Comparison of ENCODE assay signal across 14 mouse cellular contexts in the genomic region with DNA sequence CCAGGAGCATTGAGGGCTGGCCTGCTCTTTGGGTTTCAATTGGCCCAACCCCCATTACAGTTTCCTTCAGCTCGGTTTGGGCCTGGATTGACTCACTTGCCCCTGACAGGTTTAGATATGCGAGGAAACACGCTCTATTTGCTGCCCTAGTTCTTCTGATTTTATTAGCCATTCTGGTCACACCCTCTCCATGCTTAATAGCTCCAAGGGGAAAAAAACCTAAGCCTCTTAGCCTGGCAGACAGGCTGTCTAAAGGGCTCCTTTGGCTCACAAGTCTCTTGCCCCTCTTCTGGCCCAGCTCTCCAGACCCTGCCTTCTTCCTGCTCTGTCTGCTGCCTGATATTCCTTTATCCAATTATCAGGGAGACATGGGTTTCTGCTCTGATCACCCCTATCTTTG.
DNase-seq lines count a peak whose midpoint lies in the region; ATAC-seq and TF ChIP-seq lines count a peak whose summit lies in the region.
"Had no signal": no experiment of that assay in that cellular context is flagged by ENCODE, and none has a peak within 500 bp of the region (broad histone marks: within the 10 kb centered on the region; RNA-seq: fewer than 3 reads in every experiment).

No protein-coding gene starts in this region.

- WGBS in heart, embryonic 15.5 days: 13% methylated on average over 3 of the region's 3 CpGs
- WGBS in limb, embryonic 12.5 days: 14% methylated on average over 3 of the region's 3 CpGs
- WGBS in limb, embryonic 10.5 days: 26% methylated on average over 3 of the region's 3 CpGs
- WGBS in midbrain, postnatal 0 days: 14% methylated on average over 3 of the region's 3 CpGs

- no peaks in the 10 kb centered on the region for H3K9me3 ChIP-seq in heart, embryonic 15.5 days (replicated peaks)
- H3K9me3 ChIP-seq in limb, embryonic 12.5 days: no peaks in the 10 kb centered on the region
- H3K9me3 ChIP-seq in limb, embryonic 10.5 days (replicated peaks): no peaks in the 10 kb centered on the region
- H3K9me3 ChIP-seq in midbrain, postnatal 0 days (ENCODE audit: low read length): no peaks in the 10 kb centered on the region

- no peak overlapping the region for H3K9ac ChIP-seq in heart, embryonic 15.5 days
- H3K9ac ChIP-seq in limb, embryonic 12.5 days (replicated peaks): no peak overlapping the region
- no peak overlapping the region for H3K9ac ChIP-seq in midbrain, postnatal 0 days (replicated peaks; ENCODE audit: low read length, poor library complexity, severe bottlenecking)
- H3K9ac ChIP-seq: liver, embryonic 14.5 days had no signal

- no peak overlapping the region for H3K4me2 ChIP-seq in heart, embryonic 15.5 days
- no peak overlapping the region for H3K4me2 ChIP-seq in limb, embryonic 12.5 days
- H3K4me2 ChIP-seq in midbrain, postnatal 0 days (ENCODE audit: low read depth, low read length, poor library complexity, severe bottlenecking): no peak overlapping the region

- no peaks in the 10 kb centered on the region for H3K36me3 ChIP-seq in heart, embryonic 15.5 days
- H3K36me3 ChIP-seq in limb, embryonic 12.5 days: no peaks in the 10 kb centered on the region
- no peaks in the 10 kb centered on the region for H3K36me3 ChIP-seq in limb, embryonic 10.5 days
- H3K36me3 ChIP-seq in midbrain, postnatal 0 days (ENCODE audit: insufficient read depth, low read length): no peaks in the 10 kb centered on the region; the same call in 1 of the 2 replicates

- H3K27me3 ChIP-seq in heart, embryonic 15.5 days: no peaks in the 10 kb centered on the region
- peaks cover 16% of the 10 kb centered on the region for H3K27me3 ChIP-seq in limb, embryonic 12.5 days
- peaks cover 7% of the 10 kb centered on the region; the same call in 1 of the 2 replicates for H3K27me3 ChIP-seq in limb, embryonic 10.5 days (ENCODE audit: low read depth, poor library complexity, severe bottlenecking)
- no peaks in the 10 kb centered on the region for H3K27me3 ChIP-seq in midbrain, postnatal 0 days (ENCODE audit: insufficient read depth, low read length)

- TF ChIP-seq CTCF in midbrain, postnatal 0 days (IDR thresholded peaks at IDR 0.05): no peak

- 0 out of 2 replicates have a peak, but pooled peaks have one; percentile 22 for ATAC-seq in heart, embryonic 15.5 days (replicated peaks; ENCODE audit: insufficient number of reproducible peaks, insufficient read depth, low FRiP score, low read depth)
- ATAC-seq in limb, embryonic 12.5 days (ENCODE audit: insufficient number of reproducible peaks, insufficient read depth, low FRiP score, low TSS enrichment, low read depth): peak; percentile 45; the same call in 1 of the 2 replicates
- peak; percentile 34; the same call in 1 of the 2 replicates for ATAC-seq in midbrain, postnatal 0 days (ENCODE audit: low FRiP score)

- H3K27ac ChIP-seq in heart, embryonic 15.5 days: no peak overlapping the region
- H3K27ac ChIP-seq in limb, embryonic 12.5 days: no peak overlapping the region
- H3K27ac ChIP-seq in limb, embryonic 10.5 days: no peak overlapping the region
- 0 out of 2 replicates have a peak overlapping the region, but pooled peaks have one; percentile 38 for H3K27ac ChIP-seq in midbrain, postnatal 0 days (ENCODE audit: low read depth, low read length)
- H3K27ac ChIP-seq: gastrocnemius, adult 2 months; liver, embryonic 14.5 days had no signal

- H3K4me3 ChIP-seq in heart, embryonic 15.5 days: no peak overlapping the region
- no peak overlapping the region for H3K4me3 ChIP-seq in limb, embryonic 12.5 days (replicated peaks)
- no peak overlapping the region for H3K4me3 ChIP-seq in limb, embryonic 10.5 days
- no peak overlapping the region for H3K4me3 ChIP-seq in midbrain, postnatal 0 days (ENCODE audit: low read depth, low read length)
- H3K4me3 ChIP-seq: gastrocnemius, adult 2 months had no signal

- H3K4me1 ChIP-seq in heart, embryonic 15.5 days (replicated peaks): peaks cover 6% of the 10 kb centered on the region
- H3K4me1 ChIP-seq in limb, embryonic 12.5 days (replicated peaks): peaks cover 42% of the 10 kb centered on the region
- H3K4me1 ChIP-seq in limb, embryonic 10.5 days: peaks cover 23% of the 10 kb centered on the region
- H3K4me1 ChIP-seq in midbrain, postnatal 0 days (ENCODE audit: insufficient read depth, low read length): 0 out of 2 replicates have a peak, but pooled peaks cover 4% of the 10 kb centered on the region

- DNase-seq in adrenal gland, adult 8-10 months: peak; percentile 5
- DNase-seq in adrenal gland, postnatal 14 days: no peak
- DNase-seq in heart, adult 18-20 months: no peak
- DNase-seq in limb, embryonic 10.5 days (ENCODE audit: low spot score): no peak
- DNase-seq in midbrain, postnatal 0 days (ENCODE audit: low spot score): peak; percentile 55
- no peak for DNase-seq in cerebellum, postnatal 14 days
- DNase-seq: cerebellum, adult 11 months; gastrocnemius, adult 2 months; heart, adult 11 months; spleen, adult 18-20 months; thymus, adult 18-20 months had no signal

Comparison
In these comparisons a context has a peak if more than half of its experiments do, and no peak if none do; other contexts are left out.
1. DNase-seq: peak in adrenal gland, adult 8-10 months (single experiment) and midbrain, postnatal 0 days (single experiment); none in adrenal gland, postnatal 14 days (single experiment), heart, adult 18-20 months (0 of 2), limb, embryonic 10.5 days (single experiment) and cerebellum, postnatal 14 days (0 of 2).
2. Peak in every context shown above with its lines, with median percentiles within 50 percentile points of each other: ATAC-seq.